Mouse (Mus musculus): Measurements from ENCODE around the gene Git2.

Git2 gene

GRCm38 (mm10) chr5:114686726-114687210 lies 88.5 kb downstream of the Git2 start:
- DNase-seq (ENCODE audit: low spot score) = no peak

DNA sequence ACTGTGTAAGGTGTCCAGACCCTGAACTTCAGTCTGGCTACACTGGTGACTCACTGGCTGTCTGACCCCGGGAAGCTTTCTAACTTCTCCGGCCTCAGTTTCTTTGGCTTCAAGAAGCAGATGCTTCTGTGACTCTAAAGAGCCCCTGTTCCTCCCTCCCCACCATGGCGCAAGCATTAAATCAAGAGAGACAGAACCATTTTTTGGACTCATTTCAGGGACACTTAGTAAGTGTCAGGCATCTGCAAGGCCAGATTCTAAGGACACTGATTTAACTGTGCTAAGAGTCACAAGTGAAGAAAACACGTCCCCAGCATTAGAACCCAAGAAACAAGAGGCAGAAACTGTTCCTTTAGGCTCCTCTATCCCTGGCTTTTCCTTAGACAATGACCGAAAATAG lies 89.3 kb downstream of the Git2 start:
- no peak for DNase-seq (ENCODE audit: low spot score)

- no peak for DNase-seq (ENCODE audit: low spot score)
These were observed 93.6 kb downstream of the Git2 start for GRCm38 (mm10) chr5:114681717-114682116.

GRCm38 (mm10) chr5:114680676-114681285 lies 94.5 kb downstream of the Git2 start:
- DNase-seq (ENCODE audit: low spot score) = no peak

DNA sequence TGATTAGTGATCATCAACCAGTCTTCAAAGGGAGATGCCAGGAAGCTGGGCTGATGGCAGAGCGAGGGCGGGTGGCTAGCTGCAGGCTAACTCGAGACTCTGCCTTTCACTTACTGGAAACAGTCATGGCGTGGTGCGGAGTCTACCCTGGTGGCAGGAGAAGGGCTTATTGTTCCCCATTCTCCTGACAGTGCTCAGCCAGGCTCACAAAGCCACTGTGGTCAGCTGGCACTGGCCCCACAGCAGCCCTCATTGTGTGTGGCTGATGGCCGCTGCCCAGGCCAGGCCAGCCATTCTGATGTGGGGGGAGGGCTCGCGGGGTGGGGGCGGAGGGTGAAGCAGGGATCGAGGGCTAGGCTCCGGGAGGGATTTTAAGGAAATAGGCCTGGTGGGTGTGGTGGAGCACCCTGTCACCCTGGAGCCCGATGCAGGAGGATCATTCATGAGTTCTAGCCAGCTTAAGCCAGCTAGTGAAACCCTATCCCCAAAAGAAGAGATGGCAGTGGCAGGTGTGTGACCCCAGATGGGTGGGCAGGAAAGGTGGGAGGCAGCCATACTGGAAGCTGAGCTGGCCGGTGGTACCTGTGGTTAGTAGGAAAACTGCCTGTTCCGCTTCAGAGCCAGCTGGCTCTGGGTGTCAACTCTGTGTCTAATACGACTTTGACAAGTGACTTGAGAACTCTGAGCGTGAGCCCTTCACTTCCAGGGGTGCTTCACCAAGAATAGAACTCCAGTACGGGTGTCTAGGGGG lies 95.3 kb downstream of the Git2 start:
- DNase-seq (ENCODE audit: low spot score) = no peak
